Mouse (Mus musculus): ENCODE measurements around the gene Ss18l1.
A peak's percentile ranks its signal among the peaks of the same experiment; 100 is the strongest.

Ss18l1 gene

GRCm38 (mm10) chr2:180042256-180042857, at the start of gene Ss18l1, which contains the start of gene Psma7:
TSS of gene Ss18l1 (plus strand) at chr2:180042509.
TSS of gene Psma7 (minus strand) at chr2:180042433.
- DNase-seq (ENCODE audit: low spot score) = peak; percentile 86

GRCm38 (mm10) chr2:179993071-179993470, 49.2 kb upstream of the Ss18l1 start:
- DNase-seq (ENCODE audit: low spot score) = no peak

- DNase-seq (ENCODE audit: low spot score) = no peak
Measured at GRCm38 (mm10) chr2:179998431-179998830, 43.9 kb upstream of the Ss18l1 start.

- DNase-seq (ENCODE audit: low spot score) = no peak
Measured at GRCm38 (mm10) chr2:180001635-180002034, 40.7 kb upstream of the Ss18l1 start.

- no peak for DNase-seq (ENCODE audit: low spot score)
Measured at GRCm38 (mm10) chr2:180005656-180006351, 36.5 kb upstream of the Ss18l1 start.

- no peak for DNase-seq (ENCODE audit: low spot score)
Measured at GRCm38 (mm10) chr2:180006352-180007017, 35.8 kb upstream of the Ss18l1 start.

- DNase-seq (ENCODE audit: low spot score) = no peak
Measured at GRCm38 (mm10) chr2:180010686-180011085, 31.6 kb upstream of the Ss18l1 start.

GRCm38 (mm10) chr2:180011370-180011769, 30.9 kb upstream of the Ss18l1 start:
- DNase-seq (ENCODE audit: low spot score) = no peak

- no peak for DNase-seq (ENCODE audit: low spot score)
Measured at GRCm38 (mm10) chr2:180013686-180014085, 28.6 kb upstream of the Ss18l1 start.

GRCm38 (mm10) chr2:180017632-180018031, 24.7 kb upstream of the Ss18l1 start:
- DNase-seq (ENCODE audit: low spot score) = no peak

- DNase-seq (ENCODE audit: low spot score) = no peak
Measured at GRCm38 (mm10) chr2:180018573-180018972, 23.7 kb upstream of the Ss18l1 start.

GRCm38 (mm10) chr2:180020091-180020661, 22.1 kb upstream of the Ss18l1 start:
- DNase-seq (ENCODE audit: low spot score) = no peak

GRCm38 (mm10) chr2:180020919-180021318, 21.4 kb upstream of the Ss18l1 start:
- DNase-seq (ENCODE audit: low spot score) = no peak

- no peak for DNase-seq (ENCODE audit: low spot score)
Measured at GRCm38 (mm10) chr2:180022751-180023150, 19.6 kb upstream of the Ss18l1 start.

GRCm38 (mm10) chr2:180024401-180025098, 17.8 kb upstream of the Ss18l1 start, which contains the start of gene Lsm14b:
TSS of gene Lsm14b (plus strand) at chr2:180024987.
- DNase-seq (ENCODE audit: low spot score) = peak; percentile 99

GRCm38 (mm10) chr2:180025135-180025860, 17.0 kb upstream of the Ss18l1 start:
- no peak for DNase-seq (ENCODE audit: low spot score)

GRCm38 (mm10) chr2:180025861-180026200, 16.5 kb upstream of the Ss18l1 start:
- no peak for DNase-seq (ENCODE audit: low spot score)

GRCm38 (mm10) chr2:180027768-180028167, 14.5 kb upstream of the Ss18l1 start:
- DNase-seq (ENCODE audit: low spot score) = no peak

GRCm38 (mm10) chr2:180031270-180031669, 11.0 kb upstream of the Ss18l1 start:
- DNase-seq (ENCODE audit: low spot score) = no peak

GRCm38 (mm10) chr2:180032925-180033324, 9.4 kb upstream of the Ss18l1 start:
- DNase-seq (ENCODE audit: low spot score) = no peak

GRCm38 (mm10) chr2:180033956-180034355, 8.4 kb upstream of the Ss18l1 start:
- no peak for DNase-seq (ENCODE audit: low spot score)
